ENCODE assay signal across 33 mouse cellular contexts in genomic region chr8:78543621-78544020, GRCm38 (mm10). TPM values are rescaled to one million over a fixed set of nuclear protein-coding genes. Genes with fewer than 3 reads are reported as not detected.
DNase-seq lines count a peak whose midpoint lies in the region; ATAC-seq lines count a peak whose summit lies in the region.
"Had no signal": no experiment of that assay in that cellular context is flagged by ENCODE, and none has a peak within 500 bp of the region (broad histone marks: within the 10 kb centered on the region; RNA-seq: fewer than 3 reads in every experiment).

No protein-coding gene starts in this region.

- peak; percentile 57; the same call in 1 of the 2 replicates for ATAC-seq in hindbrain, embryonic 11.5 days (ENCODE audit: low FRiP score)
- ATAC-seq in hindbrain, embryonic 16.5 days, result no peak
- ATAC-seq in neural tube, embryonic 11.5 days (ENCODE audit: insufficient read depth, low FRiP score, low TSS enrichment), result peak; percentile 38; the same call in 1 of the 2 replicates
- no peak for ATAC-seq in neural tube, embryonic 15.5 days (ENCODE audit: low FRiP score)
- no peak for ATAC-seq in monocyte, adult 5-6 weeks (replicated peaks; ENCODE audit: insufficient number of reproducible peaks, low FRiP score, low TSS enrichment, poor library complexity, severe bottlenecking)
- ATAC-seq: activated CD4-positive, CD25-positive, alpha-beta regulatory T cell, adult 4 months; forebrain, embryonic 15.5 days; hindbrain, postnatal 0 days; inflammation-experienced regulatory T-cells, adult 6 months; intestine, embryonic 16.5 days had no signal

- H3K4me3 ChIP-seq in hindbrain, embryonic 11.5 days (ENCODE audit: low read depth, low read length), result no peak overlapping the region
- no peak overlapping the region for H3K4me3 ChIP-seq in hindbrain, embryonic 16.5 days (ENCODE audit: low read length)
- H3K4me3 ChIP-seq in neural tube, embryonic 11.5 days (ENCODE audit: low read depth, low read length), result no peak overlapping the region
- H3K4me3 ChIP-seq in neural tube, embryonic 15.5 days (replicated peaks), result no peak overlapping the region
- H3K4me3 ChIP-seq: embryonic facial prominence, embryonic 10.5 days; embryonic facial prominence, embryonic 13.5 days; erythroblast, embryonic 14.5 days; forebrain, embryonic 12.5 days; forebrain, embryonic 15.5 days; heart, adult 2 months; heart, embryonic 10.5 days; heart, embryonic 13.5 days had no signal

- no peaks in the 10 kb centered on the region for H3K27me3 ChIP-seq in hindbrain, embryonic 11.5 days (ENCODE audit: control insufficient read depth, insufficient read depth, low read length)
- no peaks in the 10 kb centered on the region for H3K27me3 ChIP-seq in hindbrain, embryonic 16.5 days (replicated peaks; ENCODE audit: control insufficient read depth, insufficient read depth, low read length)
- no peaks in the 10 kb centered on the region for H3K27me3 ChIP-seq in neural tube, embryonic 11.5 days (ENCODE audit: control insufficient read depth, insufficient read depth, low read length)
- H3K27me3 ChIP-seq in neural tube, embryonic 15.5 days (replicated peaks), result no peaks in the 10 kb centered on the region
- H3K27me3 ChIP-seq: CH12.LX; embryonic facial prominence, embryonic 13.5 days; forebrain, embryonic 12.5 days; forebrain, embryonic 15.5 days; heart, embryonic 13.5 days had no signal

- no peaks in the 10 kb centered on the region for H3K9me3 ChIP-seq in hindbrain, embryonic 11.5 days (ENCODE audit: control insufficient read depth, low read length)
- no peaks in the 10 kb centered on the region for H3K9me3 ChIP-seq in hindbrain, embryonic 16.5 days (ENCODE audit: control insufficient read depth, low read length)
- H3K9me3 ChIP-seq in neural tube, embryonic 11.5 days (ENCODE audit: control insufficient read depth, low read length), result no peaks in the 10 kb centered on the region
- no peaks in the 10 kb centered on the region for H3K9me3 ChIP-seq in neural tube, embryonic 15.5 days (replicated peaks)
- H3K9me3 ChIP-seq: embryonic facial prominence, embryonic 10.5 days; embryonic facial prominence, embryonic 13.5 days; forebrain, embryonic 12.5 days; forebrain, embryonic 15.5 days; G1E; heart, embryonic 10.5 days; heart, embryonic 13.5 days had no signal

- H3K9ac ChIP-seq in hindbrain, embryonic 11.5 days (ENCODE audit: low read depth, low read length), result no peak overlapping the region
- no peak overlapping the region for H3K9ac ChIP-seq in hindbrain, embryonic 16.5 days (ENCODE audit: low read depth, low read length)
- H3K9ac ChIP-seq in neural tube, embryonic 11.5 days (ENCODE audit: low read length), result no peak overlapping the region
- no peak overlapping the region for H3K9ac ChIP-seq in neural tube, embryonic 15.5 days (replicated peaks)
- H3K9ac ChIP-seq: embryonic facial prominence, embryonic 13.5 days; forebrain, embryonic 12.5 days; forebrain, embryonic 15.5 days; heart, embryonic 13.5 days had no signal

- no peak for DNase-seq in hindbrain, embryonic 11.5 days (ENCODE audit: low spot score)
- DNase-seq in neural tube, embryonic 11.5 days (ENCODE audit: low spot score), result no peak
- DNase-seq in NIH3T3 (ENCODE audit: low read depth), result peak; percentile 16
- no peak for DNase-seq in heart, adult 11 months
- no peak for DNase-seq in urinary bladder, postnatal 14 days (ENCODE audit: low spot score)
- DNase-seq: adrenal gland, postnatal 10 days; B cell, adult 2 months; cerebellum, adult 11 months; cerebellum, adult 2 months; cerebellum, adult 9-11 months; cerebellum, postnatal 25 days; embryo, embryonic 11 days; gastrocnemius, postnatal 25 days; heart, adult 2 months; heart, postnatal 14 days; heart, postnatal 4 days; kidney, adult 18-20 months had no signal

- H3K4me2 ChIP-seq in hindbrain, embryonic 11.5 days (replicated peaks; ENCODE audit: low read depth, low read length), result no peak overlapping the region
- H3K4me2 ChIP-seq in hindbrain, embryonic 16.5 days (ENCODE audit: low read length), result no peak overlapping the region
- no peak overlapping the region for H3K4me2 ChIP-seq in neural tube, embryonic 11.5 days (ENCODE audit: low read depth)
- no peak overlapping the region for H3K4me2 ChIP-seq in neural tube, embryonic 15.5 days
- H3K4me2 ChIP-seq: embryonic facial prominence, embryonic 13.5 days; forebrain, embryonic 12.5 days; forebrain, embryonic 15.5 days; heart, embryonic 13.5 days had no signal

- no peaks in the 10 kb centered on the region for H3K36me3 ChIP-seq in hindbrain, embryonic 11.5 days (ENCODE audit: control insufficient read depth, insufficient read depth, low read length)
- no peaks in the 10 kb centered on the region for H3K36me3 ChIP-seq in hindbrain, embryonic 16.5 days (ENCODE audit: control insufficient read depth, insufficient read depth, low read length)
- no peaks in the 10 kb centered on the region for H3K36me3 ChIP-seq in neural tube, embryonic 11.5 days (ENCODE audit: control insufficient read depth, insufficient read depth, low read length)
- no peaks in the 10 kb centered on the region for H3K36me3 ChIP-seq in neural tube, embryonic 15.5 days
- H3K36me3 ChIP-seq: forebrain, embryonic 15.5 days had no signal

- WGBS in hindbrain, embryonic 11.5 days, result 8% methylated on average over 1 of the region's 1 CpGs
- 44% methylated on average over 1 of the region's 1 CpGs for WGBS in hindbrain, embryonic 16.5 days
- 7% methylated on average over 1 of the region's 1 CpGs for whole genome bisulfite sequencing in neural tube, embryonic 11.5 days
- 0% methylated on average over 1 of the region's 1 CpGs for WGBS in neural tube, embryonic 15.5 days

- no peaks in the 10 kb centered on the region for H3K4me1 ChIP-seq in hindbrain, embryonic 11.5 days (replicated peaks; ENCODE audit: control insufficient read depth, insufficient read depth, low read length)
- H3K4me1 ChIP-seq in hindbrain, embryonic 16.5 days (ENCODE audit: control insufficient read depth, insufficient read depth, low read depth, low read length), result no peaks in the 10 kb centered on the region
- H3K4me1 ChIP-seq in neural tube, embryonic 11.5 days (ENCODE audit: control insufficient read depth, insufficient read depth, low read length), result no peaks in the 10 kb centered on the region
- H3K4me1 ChIP-seq in neural tube, embryonic 15.5 days, result no peaks in the 10 kb centered on the region
- H3K4me1 ChIP-seq: forebrain, embryonic 15.5 days had no signal

- no peak overlapping the region for H3K27ac ChIP-seq in hindbrain, embryonic 11.5 days (ENCODE audit: low read depth, low read length)
- H3K27ac ChIP-seq in hindbrain, embryonic 16.5 days (ENCODE audit: low read depth, low read length), result no peak overlapping the region
- no peak overlapping the region for H3K27ac ChIP-seq in neural tube, embryonic 11.5 days (ENCODE audit: low read depth, low read length)
- no peak overlapping the region for H3K27ac ChIP-seq in neural tube, embryonic 15.5 days (replicated peaks)
- H3K27ac ChIP-seq: embryonic facial prominence, embryonic 10.5 days; embryonic facial prominence, embryonic 13.5 days; forebrain, embryonic 12.5 days; forebrain, embryonic 15.5 days; heart, adult 2 months; heart, embryonic 10.5 days; heart, embryonic 13.5 days; hindbrain, postnatal 0 days had no signal

RNA-seq across cellular contexts. Expression of gene Slc10a7, which starts 34.5 kb away (rescaled TPM):
- 10.8 and 12.8 TPM in 2 replicates for polyA plus RNA-seq in hindbrain, embryonic 11.5 days (2014; fragmentation: Nextera tagmentation; extraction: Ambion mirVana)
- polyA plus RNA-seq in hindbrain, embryonic 16.5 days (2015; fragmentation: Nextera tagmentation; extraction: Ambion mirVana), result 8.7 and 10.3 TPM in 2 replicates
- polyA plus RNA-seq in neural tube, embryonic 11.5 days (2014; fragmentation: Nextera tagmentation; extraction: Ambion mirVana), result 7.4 TPM in 2 replicates
- 10.2 and 10.7 TPM in 2 replicates for polyA plus RNA-seq in neural tube, embryonic 15.5 days (2015; fragmentation: Nextera tagmentation; extraction: Ambion mirVana)
- total RNA-seq in monocyte, adult 5-6 weeks (2017), result 12.3 to 18.0 TPM (median 17.0 TPM) in 3 replicates

RNA-seq across cellular contexts. Expression of gene Rbmxl1, which starts 34.9 kb away (rescaled TPM):
- polyA plus RNA-seq in hindbrain, embryonic 11.5 days (2014; fragmentation: Nextera tagmentation; extraction: Ambion mirVana), result 362 and 390 TPM in 2 replicates
- 180 and 184 TPM in 2 replicates for polyA plus RNA-seq in hindbrain, embryonic 16.5 days (2015; fragmentation: Nextera tagmentation; extraction: Ambion mirVana)
- 357 and 359 TPM in 2 replicates for polyA plus RNA-seq in neural tube, embryonic 11.5 days (2014; fragmentation: Nextera tagmentation; extraction: Ambion mirVana)
- polyA plus RNA-seq in neural tube, embryonic 15.5 days (2015; fragmentation: Nextera tagmentation; extraction: Ambion mirVana), result 173 and 192 TPM in 2 replicates
- 44.4 to 76.1 TPM (median 75.3 TPM) in 3 replicates for total RNA-seq in monocyte, adult 5-6 weeks (2017)

Comparison
In these comparisons a context has a peak if more than half of its experiments do, and no peak if none do; other contexts are left out.
1. ATAC-seq: peak in hindbrain, embryonic 11.5 days (single experiment) and neural tube, embryonic 11.5 days (single experiment); none in hindbrain, embryonic 16.5 days (single experiment), neural tube, embryonic 15.5 days (single experiment) and monocyte, adult 5-6 weeks (single experiment).